Mouse (Mus musculus): ENCODE measurements at regions not wholly inside any gene's neighbourhood (a gene's known extent, or its start where the extent isn't known, plus 50 kb on each side); places are given as distances from the start of the nearest gene placed in this dataset.

- DNase-seq, result no peak
These were observed 1307.1 kb upstream of the Gm7489 start for GRCm38 (mm10) chr15:52577614-52578013.

GRCm38 (mm10) chr15:52589391-52589790 lies 1295.3 kb upstream of the Gm7489 start:
- DNase-seq, result peak in 1 of 2 experiments; percentile 2

- DNase-seq, result no peak
These were observed 1285.2 kb upstream of the Gm7489 start for GRCm38 (mm10) chr15:52599511-52599910.

GRCm38 (mm10) chr15:52599957-52600356 lies 1284.7 kb upstream of the Gm7489 start:
- no peak for DNase-seq

- no peak for DNase-seq
These were observed 1244.9 kb upstream of the Gm7489 start for GRCm38 (mm10) chr15:52639790-52640189.

GRCm38 (mm10) chr15:52645961-52646360 lies 1238.7 kb upstream of the Gm7489 start:
- DNase-seq, result no peak

- no peak for DNase-seq
These were observed 1226.8 kb upstream of the Gm7489 start for GRCm38 (mm10) chr15:52657916-52658315.

All from cerebellum, postnatal 14 days (tissue).